Mouse (Mus musculus) brain, embryonic 18.5 days (tissue): Measurements from ENCODE around the gene Clec2e.
"Not testable (repeated sequence)": the region's sequence is repeated elsewhere in the genome, so short reads cannot be mapped to it uniquely, and the experiment has no call there.

Experiments
- DNase-seq: peaks from one replicate; pipeline ENCODE4 v3.0.0-alpha.2; 2012; ENCODE audit warnings: low read depth, low spot score

The Clec2e gene

DNA sequence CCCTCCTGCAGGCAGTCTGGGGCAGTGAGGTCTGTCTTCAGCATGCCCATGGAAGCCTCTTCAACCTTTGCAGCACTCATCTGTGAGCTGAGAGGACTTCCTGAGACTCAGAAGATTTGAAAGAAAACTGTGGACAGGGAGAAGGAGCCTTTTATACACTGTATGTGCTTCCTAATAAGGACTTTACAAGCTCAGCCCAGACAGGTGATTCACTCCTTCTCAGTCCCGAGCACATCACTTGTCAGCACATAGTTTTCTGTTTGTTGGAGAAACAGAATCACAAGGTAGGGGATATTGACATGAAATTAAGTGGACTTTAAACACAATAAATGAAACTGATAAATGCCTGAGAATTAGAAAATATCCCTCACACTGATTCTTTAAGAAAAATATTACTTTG is at the start of gene Clec2e:
Gene Clec2e, minus strand, starts transcription at position 120 of the 400 bp plus-strand sequence.
- DNase-seq = not testable (repeated sequence)

DNA sequence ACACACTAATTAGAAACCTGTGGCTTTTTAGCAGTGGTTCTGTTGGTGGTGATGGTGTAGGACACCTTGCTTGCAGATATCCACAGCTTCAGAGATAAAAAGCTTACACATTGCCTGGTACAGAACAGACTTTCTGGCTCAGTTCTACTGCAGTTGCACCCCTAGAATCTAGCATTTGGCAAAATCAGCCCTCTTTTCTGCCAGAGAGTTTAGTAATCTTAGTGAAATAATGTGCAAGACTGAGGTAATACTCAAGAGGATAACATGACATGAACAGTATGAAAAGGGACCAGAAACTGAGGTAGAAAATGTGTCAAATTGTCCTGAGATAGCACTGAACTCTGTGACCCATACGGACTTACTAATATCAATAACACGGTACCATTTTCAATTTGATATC is 46.1 kb upstream of the Clec2e start:
- no peak for DNase-seq

DNA sequence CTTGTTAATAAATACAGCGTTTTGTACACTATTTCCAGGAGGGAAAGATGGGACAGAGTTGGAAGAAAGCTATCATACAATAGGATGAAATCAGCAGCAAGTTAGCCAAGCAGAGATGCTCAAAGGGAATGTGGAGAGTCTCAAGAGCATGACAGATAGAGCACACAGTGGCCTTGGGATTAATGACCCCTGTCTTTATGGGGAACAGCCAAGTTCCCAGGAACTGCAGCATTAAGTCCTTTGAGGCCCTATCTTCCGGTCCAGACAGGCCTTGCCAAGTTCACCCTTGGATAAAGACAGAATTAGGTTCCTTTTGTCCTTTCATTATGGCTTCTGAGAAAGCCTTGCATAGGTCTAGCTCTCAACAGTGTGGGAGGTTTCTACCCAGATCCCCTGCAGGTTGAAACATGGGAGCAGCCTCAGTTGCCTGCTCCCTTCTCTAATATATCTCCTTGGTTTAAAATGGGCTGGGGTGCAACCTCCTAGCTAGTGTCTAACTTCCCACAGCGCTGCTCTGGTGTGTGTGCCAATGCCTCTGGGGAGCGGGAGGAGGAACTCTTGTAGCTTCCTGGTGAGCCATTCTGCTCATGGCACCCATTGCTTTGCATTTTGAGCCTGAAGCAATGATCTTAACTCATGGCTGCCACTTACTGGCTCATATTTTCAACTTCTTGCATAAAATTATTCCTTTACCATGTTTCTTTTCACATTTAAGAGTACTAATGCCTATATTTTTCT is 32.1 kb upstream of the Clec2e start:
- DNase-seq = no peak

DNA sequence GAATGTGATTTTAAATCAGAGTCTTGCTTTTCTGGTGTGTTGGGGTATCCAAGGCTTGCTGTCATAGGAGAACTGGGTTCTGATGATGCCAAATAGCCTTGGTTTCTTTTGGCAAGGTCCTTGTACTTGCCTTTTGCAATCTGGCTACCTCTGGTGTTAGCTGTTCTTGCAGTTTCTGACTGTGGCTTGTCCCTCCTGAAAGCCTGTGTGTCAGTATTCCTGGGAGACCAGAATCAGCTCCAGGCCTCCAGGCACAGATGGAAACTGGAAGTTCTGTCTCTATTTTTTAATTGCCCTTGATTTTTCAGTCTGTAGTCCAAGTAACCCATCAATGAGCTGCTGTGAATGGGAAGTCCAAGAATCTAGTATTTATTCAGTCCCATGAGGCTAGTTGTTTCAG is 26.1 kb upstream of the Clec2e start:
- DNase-seq = no peak

DNA sequence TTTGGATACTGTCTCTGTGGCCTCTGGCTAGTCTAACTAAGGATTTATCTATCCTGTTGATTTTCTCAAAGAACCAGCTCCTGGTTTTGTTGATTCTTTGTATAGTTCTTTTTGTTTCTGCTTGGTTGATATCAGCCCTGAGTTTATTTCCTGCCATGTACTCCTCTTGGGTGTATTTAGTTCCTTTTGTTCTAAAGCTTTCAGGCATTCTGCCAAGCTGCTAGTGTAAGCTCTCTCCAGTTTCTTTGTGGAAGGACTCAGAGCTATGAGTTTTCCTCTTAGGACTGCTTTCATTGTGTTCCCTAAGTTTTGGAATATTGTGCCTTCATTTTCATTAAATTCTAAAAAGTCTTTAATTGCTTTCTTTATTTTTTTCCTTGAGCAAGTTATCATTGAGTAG is 23.8 kb upstream of the Clec2e start:
- DNase-seq = not testable (repeated sequence)

DNA sequence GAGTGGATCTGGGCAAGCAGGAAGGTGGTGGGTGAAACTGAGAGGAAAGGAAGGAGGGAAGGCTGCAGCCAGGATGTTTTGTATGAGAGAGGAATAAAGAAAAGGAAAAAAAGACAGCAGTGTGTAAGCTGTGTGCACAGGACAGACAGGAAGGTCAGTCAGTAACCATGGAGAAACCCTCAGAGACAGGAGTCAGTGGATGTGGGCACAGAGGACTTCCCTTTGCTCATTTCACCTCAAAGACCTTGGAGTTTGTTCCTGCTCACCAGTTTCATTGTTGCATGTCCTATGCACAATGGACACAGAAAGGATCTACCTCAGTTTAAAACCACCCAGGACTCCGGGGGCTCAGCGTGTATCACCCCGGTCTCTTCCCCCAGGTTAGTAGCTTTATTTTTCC is 15.5 kb upstream of the Clec2e start:
- DNase-seq = no peak

DNA sequence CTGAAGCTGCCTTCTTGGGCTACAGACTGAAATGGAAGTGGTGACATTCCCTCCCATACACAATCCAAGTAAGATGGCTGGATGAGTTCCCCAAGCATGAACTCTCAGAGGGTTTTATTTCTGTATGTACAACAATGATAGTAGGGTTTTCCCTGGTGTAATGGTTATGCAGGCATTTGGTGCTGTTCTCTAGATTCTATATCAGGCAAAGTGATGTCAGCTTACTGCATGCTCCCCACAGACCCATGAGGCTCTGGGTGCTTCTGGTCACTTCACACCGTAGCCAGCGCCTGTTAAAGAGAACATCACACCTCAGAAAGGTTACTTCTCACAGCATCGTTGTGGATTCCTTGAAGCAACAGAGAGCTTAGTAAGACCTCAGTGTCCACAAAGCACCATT is 13.5 kb upstream of the Clec2e start:
- DNase-seq = not testable (repeated sequence)

DNA sequence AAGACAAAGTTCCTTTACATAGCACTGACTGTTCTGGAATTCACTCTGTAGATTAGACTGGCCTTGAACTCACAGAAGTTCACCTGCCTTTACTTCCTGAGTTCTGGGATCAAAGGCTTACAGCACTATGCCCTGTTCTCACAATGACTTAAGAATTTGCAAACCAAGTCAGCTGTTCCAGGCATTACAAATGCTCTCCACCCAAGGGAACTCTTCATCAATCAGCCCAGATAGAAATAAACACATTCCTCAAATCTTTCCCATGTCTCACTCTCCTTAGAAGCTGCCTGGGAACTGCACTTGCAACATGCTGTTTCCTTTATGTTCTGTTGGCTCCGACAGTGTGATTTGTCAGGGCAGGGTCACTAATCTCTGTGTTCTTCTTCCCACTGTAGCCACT is 13.1 kb upstream of the Clec2e start:
- DNase-seq = no peak

DNA sequence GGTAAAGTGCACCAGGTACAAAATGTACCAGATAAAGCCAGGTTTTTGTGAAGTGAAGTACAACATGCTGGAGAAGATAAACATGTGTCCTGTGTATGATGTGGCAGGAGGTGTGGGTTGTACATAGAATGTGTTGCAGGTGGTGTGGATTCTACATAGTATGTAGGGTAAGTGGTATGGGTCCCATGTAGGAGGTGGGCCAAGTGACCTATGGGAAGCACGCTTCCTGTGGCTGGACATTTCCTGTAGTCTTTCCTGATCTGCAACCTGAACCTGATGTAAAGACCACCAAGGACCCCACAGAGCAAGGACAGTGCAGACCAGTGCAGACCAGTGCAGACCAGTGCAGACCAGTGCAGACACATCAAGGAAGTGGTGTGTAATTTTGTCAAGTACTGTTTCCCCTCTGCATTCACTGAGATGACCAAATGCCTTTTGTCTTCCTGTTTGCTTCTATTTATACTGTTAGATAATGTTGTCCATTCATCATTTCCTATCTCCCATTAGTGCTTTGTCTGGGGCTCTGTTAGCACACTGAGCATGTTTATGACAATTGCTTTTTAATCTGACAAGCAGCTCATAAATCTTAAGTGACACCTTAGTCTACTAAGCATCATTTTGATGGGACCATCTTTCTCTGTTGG is 12.4 kb upstream of the Clec2e start:
- no peak for DNase-seq

DNA sequence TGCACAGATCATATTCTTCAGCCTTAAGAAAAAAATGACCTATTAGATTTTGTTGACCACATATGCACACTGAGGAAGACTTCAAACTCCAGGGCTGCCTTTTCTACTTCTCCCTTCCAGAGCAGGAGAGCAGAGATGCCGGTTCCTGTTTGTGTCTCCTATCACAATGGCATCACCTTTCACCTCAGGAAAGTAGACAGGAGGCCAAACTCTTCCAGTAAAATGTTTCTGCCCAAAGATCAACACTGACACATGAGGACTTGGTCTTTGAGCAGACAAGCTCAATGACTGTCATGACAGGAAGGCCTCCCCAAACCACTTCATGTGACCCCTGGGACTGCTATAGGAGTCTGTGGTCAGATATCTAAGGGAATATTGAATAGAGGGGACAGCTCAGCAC is 11.8 kb upstream of the Clec2e start:
- DNase-seq = no peak

DNA sequence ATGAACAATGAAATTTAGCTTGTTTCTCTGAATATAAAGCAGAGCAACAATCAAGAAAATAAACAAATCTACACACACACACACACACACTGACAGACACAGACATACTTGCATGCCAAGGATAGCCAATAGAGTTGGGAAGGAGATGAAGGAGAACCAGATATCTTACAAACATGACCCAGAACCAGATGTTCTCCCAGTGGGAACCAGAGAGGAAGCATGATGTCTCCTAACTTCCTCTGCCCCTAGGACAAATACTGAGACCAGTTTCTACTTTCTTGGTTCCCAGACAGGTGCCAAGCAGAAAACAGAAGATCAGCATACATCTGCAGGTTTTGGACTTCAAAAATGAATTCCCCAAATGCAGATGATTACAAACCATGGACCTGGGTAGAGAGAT is 7.2 kb upstream of the Clec2e start:
- DNase-seq = no peak

DNA sequence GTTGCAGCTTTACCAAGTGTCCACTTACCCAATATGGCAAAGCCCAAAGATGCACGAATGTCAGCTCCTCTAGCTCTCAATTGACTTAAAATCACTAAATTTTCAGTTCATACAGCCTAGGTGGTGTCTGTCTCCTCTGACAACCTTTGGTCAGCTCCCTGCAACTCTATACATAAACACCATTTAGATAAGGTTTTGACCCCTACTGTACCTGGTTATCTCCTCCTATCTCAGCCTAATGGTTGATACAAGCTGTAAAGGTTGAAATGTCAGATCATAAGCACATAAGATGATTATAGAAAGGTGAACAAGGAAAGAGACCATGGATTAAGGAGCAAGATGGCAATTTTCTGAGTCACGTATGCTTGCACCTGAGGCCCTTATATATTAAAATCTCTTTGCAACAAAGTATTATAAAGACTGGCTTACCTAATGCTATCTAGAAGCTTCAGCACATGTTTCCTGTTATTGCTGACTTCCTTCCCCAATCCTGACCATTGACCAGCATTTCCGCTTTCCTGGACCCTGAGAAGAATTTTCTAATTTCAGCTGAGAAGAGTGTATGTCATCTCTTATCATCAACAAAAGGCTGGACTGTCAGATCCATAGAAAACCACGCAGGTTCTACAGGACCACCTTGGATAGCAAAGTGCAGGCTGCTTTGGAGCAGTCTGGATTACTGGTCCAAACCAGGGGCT is 2.3 kb upstream of the Clec2e start:
- DNase-seq = no peak

DNA sequence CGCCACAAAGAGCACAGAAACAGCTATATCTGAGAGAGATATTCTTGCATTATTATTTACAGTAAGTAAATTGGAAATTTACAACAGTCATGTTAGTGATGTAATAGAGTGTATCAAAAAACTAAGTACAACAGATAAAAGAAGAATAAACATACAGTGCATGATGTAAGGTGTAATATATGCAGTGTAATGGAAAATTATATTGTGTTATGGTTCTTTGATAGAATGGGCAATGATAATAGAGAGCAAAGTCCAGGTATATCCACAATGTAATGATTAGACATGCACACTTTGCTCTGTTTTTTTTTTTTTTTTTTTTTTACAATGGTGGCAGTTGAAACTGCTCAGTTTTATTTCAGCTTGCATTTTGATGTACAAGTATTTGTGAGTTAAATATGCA is 891 bp upstream of the Clec2e start:
- no peak for DNase-seq

DNA sequence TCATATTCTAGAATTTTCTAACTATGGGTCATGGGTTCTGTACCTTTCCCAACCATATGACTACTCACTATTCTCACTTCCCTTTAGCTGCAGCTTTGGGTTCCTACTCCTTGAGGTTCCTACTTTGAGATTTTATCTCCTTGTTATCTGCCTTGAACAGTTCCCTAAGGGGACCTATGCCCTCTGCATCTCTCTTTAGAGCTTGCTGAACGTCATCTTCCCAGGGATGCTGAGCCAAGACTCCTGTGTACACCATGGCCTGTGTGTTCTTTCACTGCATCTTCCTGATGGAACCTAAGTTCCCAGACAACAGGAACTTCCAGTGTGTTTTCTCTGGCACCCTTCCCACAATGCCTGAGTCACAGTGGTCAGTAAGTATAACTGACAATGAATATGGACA is 2.8 kb downstream of the Clec2e start:
- no peak for DNase-seq

DNA sequence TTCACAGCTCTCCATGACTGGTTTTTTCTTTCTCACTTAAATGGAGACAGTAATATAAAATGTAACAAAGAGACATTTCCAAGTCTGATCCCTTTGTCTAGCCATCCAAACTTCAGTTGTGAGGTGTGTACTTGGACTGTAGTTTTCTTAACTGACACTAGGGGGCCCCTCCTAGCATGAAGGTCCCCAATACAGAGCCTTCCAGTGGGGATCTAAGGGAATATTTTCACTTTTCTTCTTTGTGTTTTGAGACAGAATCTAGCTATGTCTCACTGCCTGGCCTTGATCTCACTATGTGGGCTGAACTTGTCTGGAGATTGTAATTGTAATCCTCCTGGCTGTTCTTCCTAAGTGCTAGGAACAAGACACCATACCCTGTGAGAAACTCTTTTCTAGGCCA is 5.5 kb downstream of the Clec2e start:
- no peak for DNase-seq

DNA sequence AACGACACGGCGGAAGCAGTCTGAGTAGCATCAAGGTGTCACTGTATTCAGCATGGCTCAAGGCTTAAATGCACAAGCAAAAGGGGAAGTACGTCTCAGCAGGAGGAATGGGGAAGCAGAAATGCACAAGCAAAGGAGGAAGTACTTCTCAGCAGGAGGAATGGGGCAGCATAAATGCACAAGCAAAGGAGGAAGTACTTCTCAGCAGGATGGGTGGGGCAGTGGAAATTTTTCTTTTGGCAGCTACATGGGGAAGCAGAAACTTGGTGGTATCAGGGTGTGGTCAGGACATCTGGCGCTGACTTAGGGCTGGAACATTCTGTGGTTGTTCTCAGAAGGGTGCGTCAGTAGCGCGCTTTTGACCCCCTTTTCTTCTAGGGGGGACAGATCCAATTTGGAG is 12.1 kb downstream of the Clec2e start:
- DNase-seq = not testable (repeated sequence)

DNA sequence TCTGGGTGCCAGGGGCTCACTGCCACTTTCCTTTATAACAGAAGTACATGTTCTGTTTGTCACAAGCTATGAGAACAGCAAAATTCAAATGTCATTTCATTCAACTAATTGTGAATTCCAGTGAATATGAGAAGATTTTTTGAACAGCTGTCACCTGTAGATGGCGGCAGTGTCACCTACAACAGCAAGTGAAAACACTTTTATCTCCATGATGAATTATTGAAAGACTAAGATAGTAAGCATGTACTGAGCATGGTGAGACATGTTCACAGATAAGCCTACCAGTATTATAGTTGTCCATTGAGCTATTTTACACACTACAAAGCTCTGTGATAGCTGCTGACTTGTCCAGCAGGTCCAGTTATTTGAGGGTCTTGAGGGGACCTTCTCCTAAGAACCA is 12.6 kb downstream of the Clec2e start:
- DNase-seq = no peak

DNA sequence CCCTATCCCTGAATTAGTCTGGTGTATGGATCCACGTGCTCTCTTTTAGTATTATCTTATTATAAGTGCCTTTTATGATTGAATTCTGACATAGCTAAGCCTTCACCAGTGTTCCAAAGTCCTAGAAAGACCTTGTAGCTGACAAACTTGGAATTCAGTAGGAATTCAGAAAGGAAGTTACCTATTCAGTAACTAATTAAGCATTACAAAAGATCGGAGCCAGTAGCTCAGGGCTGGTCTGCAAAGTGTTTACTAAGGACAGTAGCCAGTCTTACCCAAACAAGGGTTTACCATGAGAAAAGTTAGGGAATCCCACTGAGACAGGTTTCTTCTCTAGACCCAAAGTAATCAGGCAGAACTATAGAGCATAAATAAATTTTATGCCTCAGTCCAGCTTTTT is 14.7 kb downstream of the Clec2e start:
- not testable (repeated sequence) for DNase-seq

DNA sequence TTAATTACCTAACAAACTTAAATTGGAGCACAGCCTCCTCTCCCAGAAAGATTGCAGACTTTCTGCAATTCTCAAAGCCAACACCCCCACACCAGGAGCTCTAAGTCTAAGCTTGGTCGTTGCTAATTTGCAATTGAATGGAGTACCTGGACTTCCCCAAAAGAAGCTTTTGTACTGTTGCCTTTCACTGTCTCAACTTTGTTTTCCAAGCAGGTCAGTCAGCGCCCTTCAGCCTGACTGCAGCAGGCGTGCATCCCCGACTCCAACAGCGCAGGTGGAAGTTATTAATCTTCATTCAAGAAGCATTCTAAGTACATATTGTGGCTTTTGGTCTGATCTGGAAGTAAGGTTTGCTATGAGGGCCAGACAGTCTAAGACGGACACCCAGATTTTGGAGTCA is 15.6 kb downstream of the Clec2e start:
- DNase-seq = no peak

DNA sequence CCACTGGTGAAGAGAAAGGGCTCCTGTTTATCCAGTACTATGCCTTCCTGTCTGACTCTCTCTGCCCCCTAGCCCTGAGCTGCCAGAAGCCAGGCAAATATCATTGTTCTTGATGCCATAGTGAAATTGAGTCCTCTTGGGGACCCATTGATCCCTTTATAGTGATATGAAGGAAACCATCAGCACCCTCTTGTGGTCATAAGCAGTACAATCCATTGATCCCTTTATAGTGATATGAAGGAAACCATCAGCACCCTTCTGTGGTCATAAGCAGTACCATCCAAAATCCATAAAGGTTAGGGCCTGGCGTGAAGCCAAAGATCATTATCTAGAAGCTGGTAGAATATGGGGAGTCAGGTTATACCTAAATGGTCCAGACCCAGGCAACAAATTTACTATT is 33.7 kb downstream of the Clec2e start:
- DNase-seq = no peak

DNA sequence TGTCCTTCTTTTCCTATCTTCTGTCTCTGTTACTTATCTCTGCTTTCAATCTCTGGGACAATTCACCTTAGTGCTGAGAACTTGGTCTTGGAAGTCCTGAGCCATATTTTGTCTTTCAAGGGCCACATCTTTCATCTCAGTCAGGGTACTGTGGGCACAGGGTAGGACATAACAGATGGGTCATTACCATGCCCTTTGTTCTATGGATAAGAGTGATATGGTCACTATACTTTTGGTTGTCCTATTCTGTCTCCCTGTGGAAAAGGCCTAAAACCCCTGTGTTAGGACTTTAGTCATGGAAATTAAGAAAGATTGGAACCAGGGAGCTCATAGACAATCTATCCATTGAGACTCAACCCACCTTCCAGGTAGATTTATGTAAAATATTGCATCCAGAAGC is 34.2 kb downstream of the Clec2e start:
- no peak for DNase-seq

DNA sequence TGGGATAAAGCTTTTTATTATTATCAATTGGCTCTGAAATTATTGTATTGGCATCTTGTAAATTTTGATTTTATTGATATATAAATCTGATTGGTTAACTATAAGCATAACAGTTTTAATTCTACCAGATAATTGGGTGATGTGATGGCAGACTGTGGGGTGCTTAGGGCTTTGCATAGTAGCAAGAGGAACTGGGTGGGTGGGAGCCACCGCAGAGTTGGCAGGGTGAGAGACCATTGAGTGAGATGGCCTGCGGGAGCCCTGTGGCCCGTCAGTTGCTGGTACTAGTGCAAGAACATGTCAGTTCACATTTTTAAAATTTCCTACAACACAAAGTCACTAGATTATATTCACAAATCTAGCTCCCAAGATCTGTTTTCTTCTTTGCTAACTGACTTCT is 34.9 kb downstream of the Clec2e start:
- no peak for DNase-seq

DNA sequence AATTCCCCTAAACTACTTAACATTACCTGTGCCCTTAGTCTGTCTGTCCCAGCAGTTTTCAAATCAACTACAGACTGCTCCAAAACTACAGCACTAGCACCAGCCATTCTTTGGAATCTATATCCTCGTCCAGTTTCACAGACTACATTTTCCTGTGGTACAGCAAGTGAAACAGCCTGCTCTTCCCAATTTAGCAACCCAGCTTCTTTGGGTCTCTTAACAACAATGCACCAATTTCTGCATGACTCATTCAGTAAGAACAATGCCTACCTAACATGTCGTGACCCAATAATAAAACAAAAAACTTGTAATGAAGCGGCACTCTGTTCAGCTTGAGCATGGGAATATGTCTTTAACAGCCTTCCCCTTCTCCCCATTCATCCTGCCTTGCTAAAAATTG is 35.3 kb downstream of the Clec2e start:
- DNase-seq = no peak
